Mouse (Mus musculus): ENCODE measurements at regions not wholly inside any gene's neighbourhood (a gene's known extent, or its start where the extent isn't known, plus 50 kb on each side); places are given as distances from the start of the nearest gene placed in this dataset.
"Not testable (repeated sequence)": the region's sequence is repeated elsewhere in the genome, so short reads cannot be mapped to it uniquely, and the experiment has no call there.

GRCm38 (mm10) chr12:70658106-70658505 lies 167.2 kb upstream of the Frmd6 start:
- no peak for DNase-seq (ENCODE audit: low read depth, low spot score)

- no peak for DNase-seq (ENCODE audit: low read depth, low spot score)
Observed at GRCm38 (mm10) chr12:70660388-70660787, 164.9 kb upstream of the Frmd6 start.

GRCm38 (mm10) chr12:70668158-70668557 lies 157.2 kb upstream of the Frmd6 start:
- not testable (repeated sequence) for DNase-seq (ENCODE audit: low read depth, low spot score)

- DNase-seq (ENCODE audit: low read depth, low spot score): no peak
Observed at GRCm38 (mm10) chr12:70672115-70672514, 153.2 kb upstream of the Frmd6 start.

- no peak for DNase-seq (ENCODE audit: low read depth, low spot score)
Observed at GRCm38 (mm10) chr12:70673188-70673587, 152.1 kb upstream of the Frmd6 start.

GRCm38 (mm10) chr12:70674144-70674543 lies 151.2 kb upstream of the Frmd6 start:
- no peak for DNase-seq (ENCODE audit: low read depth, low spot score)

GRCm38 (mm10) chr12:70675846-70676245 lies 149.5 kb upstream of the Frmd6 start:
- DNase-seq (ENCODE audit: low read depth, low spot score): no peak

- no peak for DNase-seq (ENCODE audit: low read depth, low spot score)
Observed at GRCm38 (mm10) chr12:70679701-70680425, 145.5 kb upstream of the Frmd6 start.

GRCm38 (mm10) chr12:70681407-70681990 lies 143.8 kb upstream of the Frmd6 start:
- DNase-seq (ENCODE audit: low read depth, low spot score): no peak

- DNase-seq (ENCODE audit: low read depth, low spot score): no peak
Observed at GRCm38 (mm10) chr12:70684354-70684753, 141.0 kb upstream of the Frmd6 start.

GRCm38 (mm10) chr12:70685432-70685831 lies 139.9 kb upstream of the Frmd6 start:
- DNase-seq (ENCODE audit: low read depth, low spot score): no peak

- no peak for DNase-seq (ENCODE audit: low read depth, low spot score)
Observed at GRCm38 (mm10) chr12:70686337-70686736, 139.0 kb upstream of the Frmd6 start.

- no peak for DNase-seq (ENCODE audit: low read depth, low spot score)
Observed at GRCm38 (mm10) chr12:70686971-70687370, 138.3 kb upstream of the Frmd6 start.

- no peak for DNase-seq (ENCODE audit: low read depth, low spot score)
Observed at GRCm38 (mm10) chr12:70695162-70695561, 130.2 kb upstream of the Frmd6 start.

- DNase-seq (ENCODE audit: low read depth, low spot score): no peak
Observed at GRCm38 (mm10) chr12:70696256-70696655, 129.1 kb upstream of the Frmd6 start.

GRCm38 (mm10) chr12:70698466-70698865 lies 126.8 kb upstream of the Frmd6 start:
- no peak for DNase-seq (ENCODE audit: low read depth, low spot score)

GRCm38 (mm10) chr12:70702473-70702872 lies 122.8 kb upstream of the Frmd6 start:
- no peak for DNase-seq (ENCODE audit: low read depth, low spot score)

- peak; percentile 33 for DNase-seq (ENCODE audit: low read depth, low spot score)
Observed at GRCm38 (mm10) chr12:70706806-70707628, 118.3 kb upstream of the Frmd6 start.

- DNase-seq (ENCODE audit: low read depth, low spot score): no peak
Observed at GRCm38 (mm10) chr12:70707629-70708289, 117.6 kb upstream of the Frmd6 start.

- DNase-seq (ENCODE audit: low read depth, low spot score): no peak
Observed at GRCm38 (mm10) chr12:70708290-70708668, 117.0 kb upstream of the Frmd6 start.

- no peak for DNase-seq (ENCODE audit: low read depth, low spot score)
Observed at GRCm38 (mm10) chr12:70710311-70710710, 115.0 kb upstream of the Frmd6 start.

GRCm38 (mm10) chr12:70711030-70711429 lies 114.3 kb upstream of the Frmd6 start:
- peak; percentile 46 for DNase-seq (ENCODE audit: low read depth, low spot score)

Measured in A20 (cell line).